Mouse (Mus musculus) stomach, embryonic 15.5 days (tissue): Measurements from ENCODE around the gene Prkch. TPM values are rescaled to one million over a fixed set of nuclear protein-coding genes. Genes with fewer than 3 reads are reported as not detected.

Experiments used
- ATAC-seq: fragments of 200-750 bp; cut with Nextera tagmentation; 2 replicates; pipeline ENCODE4 v1.8.0; 2017; ENCODE audit warnings: low read depth, moderate number of reproducible peaks, moderate TSS enrichment; ENCODE audit not compliant: insufficient read depth, low FRiP score
- H3K27ac ChIP-seq: fragments of 300-500 bp; sonication (generic); 2 replicates; pipeline ENCODE4 v1.5.1; 2015; ENCODE audit warnings: mild to moderate bottlenecking, inconsistent platforms
- H3K27me3 ChIP-seq: fragments of 300-500 bp; sonication (generic); replicated peaks from 2 replicates; pipeline ENCODE4 v1.6.1; 2015; ENCODE audit warnings: inconsistent platforms
- H3K36me3 ChIP-seq: fragments of 300-500 bp; sonication (generic); 2 replicates; pipeline ENCODE4 v1.6.1; 2015; ENCODE audit warnings: inconsistent platforms
- H3K4me1 ChIP-seq: fragments of 300-500 bp; sonication (generic); 2 replicates; pipeline ENCODE4 v1.6.1; 2015; ENCODE audit warnings: inconsistent platforms
- H3K4me2 ChIP-seq: fragments of 300-500 bp; sonication (generic); 2 replicates; pipeline ENCODE4 v1.6.1; 2015; ENCODE audit warnings: mild to moderate bottlenecking, inconsistent platforms
- H3K4me3 ChIP-seq: fragments of 300-500 bp; sonication (generic); replicated peaks from 2 replicates; pipeline ENCODE4 v1.5.1; 2015; ENCODE audit warnings: inconsistent platforms
- H3K9ac ChIP-seq: fragments of 300-500 bp; sonication (generic); 2 replicates; pipeline ENCODE4 v1.6.1; 2015; ENCODE audit warnings: inconsistent platforms
- H3K9me3 ChIP-seq: fragments of 300-500 bp; sonication (generic); 2 replicates; pipeline ENCODE4 v1.6.1; 2016; ENCODE audit warnings: inconsistent platforms
- WGBS: fragments of 180-500 bp; shearing (Covaris S2); methylation state at CpG from one replicate; pipeline ENCODE4 v1.1.7; 2015; 5-methylcytosine and 5-hydroxymethylcytosine counted together
- polyA plus RNA-seq: library from polyadenylated mRNA; unstranded; fragments of >200 nt; fragmentation: Nextera tagmentation; extraction: Ambion mirVana; gene quantifications from 2 replicates; pipeline ENCODE4 v1.2.1, GENCODE M21; 2015

Prkch gene
- polyA plus RNA-seq, 1 experiment from 2014 or later: 11.9 TPM

DNA sequence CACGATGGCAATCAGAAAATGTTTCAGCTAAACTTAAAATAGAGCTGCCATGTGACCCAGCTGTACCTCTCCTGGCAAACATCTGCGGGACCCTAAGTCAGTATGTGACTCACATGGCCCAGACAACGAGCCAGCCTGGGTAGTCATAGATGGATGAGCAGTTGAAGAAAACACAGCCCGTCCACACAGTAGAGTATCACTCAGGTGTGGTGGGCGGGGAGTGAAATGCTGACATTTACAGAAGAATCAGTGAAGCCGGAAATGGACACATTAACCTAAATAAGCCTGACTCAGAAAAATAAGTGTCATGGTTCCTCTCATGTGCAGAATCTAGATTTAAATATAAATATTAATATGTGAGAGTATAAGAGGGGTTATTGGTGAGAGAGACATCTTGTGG is 161.5 kb downstream of the Prkch start:
- H3K9ac ChIP-seq: no peak overlapping the region
- no peak overlapping the region for H3K27ac ChIP-seq
- no peaks in the 10 kb centered on the region for H3K36me3 ChIP-seq
- H3K4me3 ChIP-seq: no peak overlapping the region
- 88% methylated on average over 6 of the region's 6 CpGs for WGBS
- H3K27me3 ChIP-seq: no peaks in the 10 kb centered on the region
- no peak overlapping the region for H3K4me2 ChIP-seq
- no peaks in the 10 kb centered on the region for H3K4me1 ChIP-seq
- no peaks in the 10 kb centered on the region for H3K9me3 ChIP-seq
- ATAC-seq: no peak

DNA sequence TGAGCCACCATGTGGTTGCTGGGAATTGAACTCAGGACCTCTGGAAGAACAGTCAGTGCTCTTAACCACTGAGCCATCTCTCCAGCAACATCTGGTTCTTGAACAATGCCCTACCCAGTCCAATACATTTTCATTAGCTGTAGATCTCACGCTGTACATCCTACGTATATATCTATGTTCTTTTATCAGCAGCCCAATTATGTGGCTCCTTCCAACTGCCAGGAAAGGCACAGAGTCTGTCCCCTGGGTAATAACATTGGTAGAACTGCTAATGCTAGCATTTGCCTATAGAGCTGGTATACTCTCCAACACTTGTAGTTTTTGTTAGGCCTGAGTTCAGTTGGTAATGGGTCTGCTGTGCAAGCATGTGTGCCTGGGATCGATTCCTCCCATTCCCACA is 163.8 kb downstream of the Prkch start:
- Histone ChIP-seq H3K9me3 (no peaks in the 10 kb centered on the region), H3K27ac (no peak overlapping the region), H3K36me3 (no peaks in the 10 kb centered on the region), H3K4me1 (no peaks in the 10 kb centered on the region), H3K9ac (no peak overlapping the region), H3K4me3 (no peak overlapping the region), H3K4me2 (no peak overlapping the region), H3K27me3 (no peaks in the 10 kb centered on the region)
- WGBS: 89% methylated on average over 3 of the region's 3 CpGs
- no peak for ATAC-seq

DNA sequence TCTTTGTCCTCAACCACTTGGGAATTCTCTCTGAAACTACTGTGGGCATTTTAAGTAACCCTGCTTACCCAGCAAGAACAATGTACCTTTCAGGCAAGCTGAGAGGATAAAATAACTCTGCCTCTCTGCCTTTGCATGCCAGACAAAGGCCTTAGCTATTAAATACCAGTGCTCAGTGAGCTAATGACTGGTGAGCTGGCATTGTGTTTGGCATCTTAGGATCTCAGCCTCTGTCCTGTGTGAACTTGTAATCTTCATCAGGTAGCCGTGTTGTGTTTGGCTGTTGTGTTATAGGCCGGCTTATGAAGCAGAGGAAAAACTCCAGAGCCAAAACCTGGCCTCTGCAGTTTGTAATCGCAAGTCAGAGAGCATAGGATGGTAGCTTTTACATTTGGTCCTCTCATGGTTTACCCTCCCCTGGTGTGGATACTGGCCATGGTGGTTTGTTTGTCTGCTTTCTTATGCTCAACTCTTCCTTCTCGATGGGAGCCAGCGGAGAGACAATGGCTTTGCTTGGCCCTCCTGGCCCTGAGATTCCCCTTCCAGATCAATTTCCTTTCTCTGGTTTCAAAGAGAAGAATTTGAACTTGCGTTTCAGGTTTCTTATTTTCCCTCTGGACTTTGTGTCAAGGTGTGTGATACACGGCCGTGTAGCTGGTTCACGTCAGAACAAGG is 170.0 kb downstream of the Prkch start:
- 77% methylated on average over 9 of the region's 9 CpGs for WGBS
- Histone ChIP-seq H3K9ac (no peak overlapping the region), H3K4me1 (no peaks in the 10 kb centered on the region), H3K4me3 (no peak overlapping the region), H3K4me2 (no peak overlapping the region), H3K9me3 (no peaks in the 10 kb centered on the region), H3K27ac (no peak overlapping the region), H3K36me3 (no peaks in the 10 kb centered on the region), H3K27me3 (no peaks in the 10 kb centered on the region)
- ATAC-seq: no peak

DNA sequence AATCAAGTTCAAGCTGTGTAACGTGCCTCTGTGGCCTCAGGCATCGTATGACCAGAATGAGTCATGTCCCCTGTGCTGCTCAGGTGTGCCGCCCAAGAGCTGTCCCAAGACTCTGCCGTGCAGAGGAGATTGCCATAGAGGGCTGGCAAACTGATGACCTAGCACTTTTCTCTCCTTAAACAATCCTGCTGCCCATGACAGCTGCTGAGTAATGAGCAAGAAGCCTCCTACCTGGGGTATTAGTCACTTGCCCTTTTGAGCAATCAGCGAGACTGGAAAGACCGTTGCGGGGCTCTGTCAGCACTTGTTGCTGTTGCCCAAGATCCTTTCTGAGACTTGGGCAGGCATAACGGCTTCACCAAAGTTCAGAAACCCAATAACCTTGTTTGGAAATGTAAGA is 171.1 kb downstream of the Prkch start:
- Histone ChIP-seq H3K4me1 (no peaks in the 10 kb centered on the region), H3K9ac (no peak overlapping the region), H3K27me3 (no peaks in the 10 kb centered on the region), H3K4me2 (no peak overlapping the region), H3K36me3 (no peaks in the 10 kb centered on the region), H3K4me3 (no peak overlapping the region), H3K27ac (no peak overlapping the region), H3K9me3 (no peaks in the 10 kb centered on the region)
- ATAC-seq: peak; percentile 56; the same call in 1 of the 2 replicates
- WGBS: 73% methylated on average over 8 of the region's 8 CpGs

DNA sequence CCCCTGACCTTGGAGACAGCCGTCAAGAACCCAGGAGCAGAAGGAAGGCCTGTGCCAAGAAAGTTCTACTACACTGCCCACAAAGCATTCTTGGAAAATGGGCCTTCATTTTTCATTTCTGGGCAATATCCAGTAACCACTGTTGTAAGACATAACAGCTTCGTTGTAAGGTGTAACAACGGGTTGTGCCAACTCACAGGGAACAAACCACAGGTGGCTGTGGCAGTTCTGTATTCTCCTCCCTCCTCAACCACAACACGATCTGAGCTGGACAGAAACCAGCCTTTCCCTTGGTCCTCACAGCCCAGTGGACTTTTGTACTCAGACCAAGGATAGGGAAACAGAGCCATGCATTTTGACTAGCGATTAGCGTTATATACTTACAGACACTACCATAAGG is 171.9 kb downstream of the Prkch start:
- no peak overlapping the region for H3K4me2 ChIP-seq
- ATAC-seq: no peak
- no peaks in the 10 kb centered on the region for H3K27me3 ChIP-seq
- H3K27ac ChIP-seq: no peak overlapping the region
- H3K4me1 ChIP-seq: no peaks in the 10 kb centered on the region
- WGBS: 91% methylated on average over 6 of the region's 6 CpGs
- no peak overlapping the region for H3K4me3 ChIP-seq
- no peak overlapping the region for H3K9ac ChIP-seq
- H3K9me3 ChIP-seq: no peaks in the 10 kb centered on the region
- no peaks in the 10 kb centered on the region for H3K36me3 ChIP-seq

DNA sequence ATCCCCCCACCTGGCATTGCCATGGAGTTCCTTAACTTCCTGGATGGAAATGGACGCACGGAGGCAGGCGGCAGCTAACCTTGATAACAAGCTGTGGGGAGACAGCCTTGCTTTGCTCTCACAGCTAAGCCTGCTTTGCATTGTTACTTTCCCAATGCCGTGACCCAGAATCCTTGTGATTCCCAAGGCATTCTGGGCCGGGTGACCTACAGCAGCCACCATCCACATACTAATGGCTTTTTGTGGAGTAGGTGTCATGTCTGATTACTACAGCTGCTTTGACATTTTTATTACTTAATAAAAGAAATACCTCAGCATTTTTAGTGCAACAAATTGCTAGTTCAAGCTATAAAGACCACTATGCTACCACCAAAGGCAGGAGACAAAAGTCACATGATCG is 177.4 kb downstream of the Prkch start:
- 82% methylated on average over 6 of the region's 6 CpGs for WGBS
- H3K9ac ChIP-seq: no peak overlapping the region
- no peaks in the 10 kb centered on the region; the same call in 1 of the 2 replicates for H3K4me1 ChIP-seq
- no peaks in the 10 kb centered on the region for H3K36me3 ChIP-seq
- no peak overlapping the region for H3K27ac ChIP-seq
- H3K9me3 ChIP-seq: no peaks in the 10 kb centered on the region
- H3K4me2 ChIP-seq: no peak overlapping the region
- H3K27me3 ChIP-seq: no peaks in the 10 kb centered on the region
- no peak overlapping the region for H3K4me3 ChIP-seq
- ATAC-seq: no peak

DNA sequence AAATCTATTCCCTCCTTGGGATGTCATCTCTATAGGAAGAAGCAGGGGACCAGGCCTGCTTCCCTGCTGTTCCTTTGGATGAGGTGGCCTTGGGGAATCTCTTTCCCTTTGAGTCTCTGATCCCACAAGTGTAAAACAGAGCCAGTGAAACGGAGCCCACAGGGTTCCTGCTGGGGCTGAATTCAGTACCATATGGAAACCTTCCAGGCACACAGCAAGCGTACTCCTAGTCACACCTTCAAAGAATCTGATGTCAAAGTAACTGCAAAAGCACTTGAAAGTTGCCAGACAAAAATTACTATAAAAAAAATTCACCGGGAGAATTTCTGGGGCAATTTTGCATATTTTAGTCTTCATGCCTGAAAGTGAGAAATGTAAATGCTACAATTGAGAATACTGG is 178.2 kb downstream of the Prkch start:
- Histone ChIP-seq H3K4me3 (no peak overlapping the region), H3K4me2 (no peak overlapping the region), H3K9me3 (no peaks in the 10 kb centered on the region), H3K4me1 (no peaks in the 10 kb centered on the region; the same call in 1 of the 2 replicates), H3K27me3 (no peaks in the 10 kb centered on the region), H3K9ac (no peak overlapping the region), H3K27ac (no peak overlapping the region), H3K36me3 (no peaks in the 10 kb centered on the region)
- no peak for ATAC-seq
- 72% methylated on average over 3 of the region's 3 CpGs for WGBS

DNA sequence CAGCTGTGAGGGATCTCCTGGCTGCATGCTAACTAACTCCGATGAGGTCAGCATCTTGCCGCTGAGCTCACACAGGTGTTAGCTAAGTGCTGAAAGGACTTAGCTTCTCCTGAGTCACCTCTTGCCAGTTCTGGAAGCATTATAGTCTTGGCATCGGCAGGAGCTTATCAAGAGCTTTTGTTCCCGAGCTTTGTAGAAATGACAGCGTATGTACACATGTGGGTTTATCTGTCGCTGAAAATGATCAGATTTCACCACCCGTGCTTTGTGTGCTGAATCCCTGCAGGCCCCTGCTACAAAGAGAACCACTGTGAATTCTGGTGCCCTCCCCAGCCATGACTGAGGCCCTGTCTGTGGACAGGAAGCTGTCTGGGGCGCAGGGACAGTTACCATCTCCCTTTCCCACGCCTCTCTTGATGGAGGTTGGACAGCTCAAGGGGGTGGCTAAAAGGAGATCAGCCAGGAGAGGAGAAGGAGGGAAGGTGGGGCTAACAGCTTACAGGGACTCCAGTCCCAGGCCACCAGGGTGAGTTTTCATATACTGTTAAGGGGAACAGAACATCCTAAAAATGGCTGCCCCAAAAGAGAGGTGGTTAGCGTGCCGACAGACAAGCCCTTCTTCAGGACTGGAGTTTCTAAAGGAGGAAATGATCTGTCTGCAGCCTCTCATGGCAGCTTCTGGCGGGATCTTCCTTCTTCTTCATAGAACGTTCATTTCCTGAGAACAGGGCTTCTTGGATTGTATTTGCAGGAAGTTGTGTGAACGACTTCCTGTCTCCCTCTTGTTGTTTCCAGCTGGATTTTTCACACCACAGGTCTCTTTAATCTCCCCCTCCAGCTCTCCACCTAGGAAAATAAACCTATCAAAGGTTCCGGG is 180.3 kb downstream of the Prkch start:
- no peaks in the 10 kb centered on the region for H3K9me3 ChIP-seq
- H3K4me2 ChIP-seq: no peak overlapping the region
- no peaks in the 10 kb centered on the region for H3K36me3 ChIP-seq
- no peak overlapping the region for H3K4me3 ChIP-seq
- no peak overlapping the region for H3K9ac ChIP-seq
- H3K27me3 ChIP-seq: no peaks in the 10 kb centered on the region
- 45% methylated on average over 15 of the region's 15 CpGs for WGBS
- H3K27ac ChIP-seq: 0 out of 2 replicates have a peak overlapping the region, but pooled peaks have one; percentile 1
- peak; percentile 73 for ATAC-seq
- H3K4me1 ChIP-seq: no peaks in the 10 kb centered on the region; the same call in 1 of the 2 replicates

DNA sequence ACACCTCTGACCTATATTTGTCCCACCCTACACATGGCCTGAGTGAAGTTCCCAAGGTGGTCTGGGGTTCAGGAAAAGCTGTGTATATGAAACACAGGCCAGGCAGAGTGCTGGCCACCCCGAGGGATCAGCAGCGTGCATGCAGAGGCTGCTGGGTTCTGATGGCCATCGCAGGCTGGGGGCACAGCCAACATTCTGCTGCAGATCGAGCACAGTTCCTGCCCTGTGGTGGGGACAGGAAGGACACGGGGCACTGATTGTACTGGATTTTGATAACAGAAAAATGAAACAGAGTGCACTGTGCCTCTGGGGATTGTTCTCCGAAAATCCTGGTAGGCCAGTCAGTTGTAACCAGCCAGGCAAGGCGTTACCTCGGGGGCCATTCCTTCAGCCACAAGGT is 181.6 kb downstream of the Prkch start:
- Histone ChIP-seq H3K4me1 (no peaks in the 10 kb centered on the region; the same call in 1 of the 2 replicates), H3K9me3 (no peaks in the 10 kb centered on the region), H3K4me3 (no peak overlapping the region), H3K36me3 (no peaks in the 10 kb centered on the region), H3K27ac (no peak overlapping the region), H3K9ac (no peak overlapping the region), H3K27me3 (no peaks in the 10 kb centered on the region), H3K4me2 (no peak overlapping the region)
- peak; percentile 20; the same call in 1 of the 2 replicates for ATAC-seq
- WGBS: 79% methylated on average over 8 of the region's 8 CpGs

DNA sequence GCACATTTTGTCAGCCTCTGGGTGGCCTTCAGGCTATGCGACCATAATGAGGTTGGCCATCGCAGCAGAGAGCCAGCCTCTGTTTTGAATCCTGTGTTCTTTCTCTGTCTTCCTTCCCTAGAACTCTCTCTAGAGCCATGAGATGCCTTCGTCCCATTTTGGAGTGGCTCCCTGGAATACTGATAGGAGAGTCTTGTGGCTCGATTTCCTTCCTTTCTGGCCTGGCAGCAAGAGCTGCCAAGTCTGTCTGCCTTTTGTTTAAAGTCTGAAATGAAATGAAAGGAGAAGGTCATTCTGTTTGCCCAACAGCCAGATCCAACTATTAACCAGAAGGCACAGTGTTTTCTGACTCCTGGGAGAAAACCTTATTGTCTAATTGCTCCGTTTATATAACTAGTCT is 184.2 kb downstream of the Prkch start:
- Histone ChIP-seq H3K4me3 (no peak overlapping the region), H3K4me1 (no peaks in the 10 kb centered on the region; the same call in 1 of the 2 replicates), H3K9me3 (no peaks in the 10 kb centered on the region), H3K27me3 (no peaks in the 10 kb centered on the region), H3K4me2 (no peak overlapping the region), H3K9ac (no peak overlapping the region), H3K27ac (no peak overlapping the region), H3K36me3 (no peaks in the 10 kb centered on the region)
- ATAC-seq: no peak
- 63% methylated on average over 5 of the region's 5 CpGs for WGBS

DNA sequence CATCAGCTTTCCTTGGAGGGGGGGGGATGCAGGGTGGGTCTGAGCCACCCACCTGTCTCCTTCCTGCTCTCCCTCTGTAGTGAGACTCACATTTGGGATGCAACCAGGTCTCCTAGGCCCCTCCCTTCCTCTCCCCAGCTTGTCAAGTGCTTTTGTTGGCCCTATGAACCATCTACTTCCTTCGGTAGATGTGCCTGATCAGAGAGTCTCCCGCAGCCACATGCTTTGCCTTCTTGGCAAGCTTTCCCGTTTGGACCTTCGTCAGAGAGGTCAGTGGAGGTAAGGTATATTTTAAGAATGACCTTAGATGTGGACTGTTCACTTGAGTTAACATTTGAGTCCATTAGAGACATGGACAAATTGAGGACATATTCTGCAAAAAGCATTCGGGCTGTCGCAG is 184.9 kb downstream of the Prkch start:
- Histone ChIP-seq H3K4me1 (no peaks in the 10 kb centered on the region; the same call in 1 of the 2 replicates), H3K4me2 (no peak overlapping the region), H3K27me3 (no peaks in the 10 kb centered on the region), H3K9ac (no peak overlapping the region), H3K4me3 (no peak overlapping the region), H3K27ac (no peak overlapping the region), H3K9me3 (no peaks in the 10 kb centered on the region), H3K36me3 (no peaks in the 10 kb centered on the region)
- 83% methylated on average over 6 of the region's 6 CpGs for whole genome bisulfite sequencing
- no peak for ATAC-seq

DNA sequence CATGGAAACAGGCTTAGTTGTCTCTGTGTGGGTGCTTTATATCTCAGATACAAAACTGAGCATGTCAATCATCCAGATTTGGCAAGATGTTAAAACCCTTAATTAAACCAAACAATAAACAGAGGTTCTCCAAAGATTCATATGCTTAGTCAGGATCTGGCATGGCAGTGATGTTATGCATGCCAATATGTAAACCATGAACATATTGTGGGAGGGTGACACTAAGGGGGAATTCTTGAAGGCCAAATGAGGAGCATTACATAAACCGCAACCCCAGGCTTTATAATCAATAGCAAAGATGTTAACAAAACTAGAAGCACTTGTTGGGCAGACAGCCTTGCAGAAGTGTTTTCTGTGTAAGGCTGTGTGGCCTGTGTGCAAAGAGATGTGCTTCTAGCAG is 186.2 kb downstream of the Prkch start:
- Histone ChIP-seq H3K4me3 (no peak overlapping the region), H3K4me1 (no peaks in the 10 kb centered on the region)
- no peak for ATAC-seq

More for the DNA sequence above, 186.2 kb downstream of the Prkch start:
- 90% methylated on average over 1 of the region's 1 CpGs for WGBS
- Histone ChIP-seq H3K27ac (no peak overlapping the region), H3K4me2 (no peak overlapping the region), H3K27me3 (no peaks in the 10 kb centered on the region), H3K9ac (no peak overlapping the region), H3K36me3 (no peaks in the 10 kb centered on the region), H3K9me3 (no peaks in the 10 kb centered on the region)
